Mouse (Mus musculus): ENCODE data around the gene Uba3. TPM values are rescaled to one million over a fixed set of nuclear protein-coding genes. Genes with fewer than 3 reads are reported as not detected.

Uba3 gene
- 31.3 and 38.0 TPM in 2 replicates for polyA plus RNA-seq (2015; fragmentation: Nextera tagmentation; extraction: Ambion mirVana)

DNA sequence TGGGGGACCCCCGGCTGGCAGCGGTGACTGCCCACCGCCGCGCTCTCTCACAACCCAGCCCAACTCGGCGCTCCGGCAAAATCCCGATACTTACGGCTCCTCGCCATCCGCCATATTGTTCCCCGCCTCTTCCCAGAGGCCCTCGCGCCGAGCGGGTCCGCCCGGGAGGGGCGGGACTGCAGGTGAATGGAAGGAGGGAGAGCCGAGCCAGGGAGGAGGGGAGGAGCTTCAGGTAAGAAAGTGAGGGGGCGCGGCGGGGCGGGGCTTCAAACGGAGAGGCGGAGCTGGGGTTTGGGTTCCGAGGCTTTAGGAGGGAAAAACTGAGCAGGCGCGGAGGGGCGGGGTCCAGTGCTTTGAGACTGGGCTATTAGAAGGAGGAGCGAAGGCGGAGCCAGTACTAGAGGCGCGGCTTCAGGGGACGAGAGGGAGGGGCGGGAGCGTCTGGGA, at the start of gene Uba3:
Uba3 (minus strand) TSS at position 209 of the 447 bp plus-strand sequence.
- Histone ChIP-seq H3K36me3 (peaks cover 8% of the 10 kb centered on the region), H3K9me3 (replicated peaks) (no peaks in the 10 kb centered on the region), H3K4me1 (replicated peaks) (peaks cover 52% of the 10 kb centered on the region), H3K9ac (peak within 1 kb of the TSS; percentile 98), H3K27ac (peak within 1 kb of the TSS; percentile 86), H3K4me3 (replicated peaks) (peak within 1 kb of the TSS; percentile 94), H3K4me2 (peak within 1 kb of the TSS; percentile 75), H3K27me3 (no peaks in the 10 kb centered on the region)
- WGBS (ENCODE audit: insufficient replicate concordance): 0% methylated on average over 37 of the region's 38 CpGs
- ATAC-seq (ENCODE audit: low read depth) (peak; percentile 96), DNase-seq (peak; percentile 99)

DNA sequence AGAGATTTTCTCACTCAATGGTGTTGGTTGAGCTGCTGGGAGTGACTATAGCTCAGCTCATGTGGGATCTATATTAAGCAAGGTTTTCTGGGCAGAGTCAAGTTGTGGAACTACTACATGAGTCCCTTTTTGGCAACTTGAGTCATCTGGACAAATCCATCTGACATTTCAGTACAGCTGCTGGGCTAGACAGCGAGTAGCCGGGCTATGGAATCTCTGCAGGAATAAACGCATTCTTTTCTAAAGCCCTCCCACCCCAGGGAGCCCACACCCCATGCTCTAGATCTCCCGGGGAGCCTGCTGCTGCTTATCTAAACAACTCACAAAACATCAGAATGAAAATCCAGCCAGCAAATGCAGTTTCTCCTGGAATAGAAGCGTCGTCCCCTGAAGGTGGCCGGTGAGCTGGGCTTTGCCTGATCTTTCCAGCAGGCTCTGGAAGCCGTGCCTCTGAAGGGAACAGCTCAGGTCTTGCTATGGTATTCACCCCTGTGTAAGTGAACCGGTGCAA, 47.3 kb upstream of the Uba3 start, which contains the start of gene Lmod3:
Lmod3 (minus strand) TSS at position 49 of the 511 bp plus-strand sequence.
- H3K9me3 ChIP-seq (replicated peaks): no peaks in the 10 kb centered on the region
- no peaks in the 10 kb centered on the region for H3K36me3 ChIP-seq
- no peak within 1 kb of the TSS for H3K4me3 ChIP-seq (replicated peaks)
- WGBS (ENCODE audit: insufficient replicate concordance): 34% methylated on average over 9 of the region's 9 CpGs
- H3K27ac ChIP-seq: no peak within 1 kb of the TSS
- H3K27me3 ChIP-seq: no peaks in the 10 kb centered on the region
- no peak for ATAC-seq (ENCODE audit: low read depth)
- no peak within 1 kb of the TSS for H3K4me2 ChIP-seq
- no peak for DNase-seq
- H3K9ac ChIP-seq: no peak within 1 kb of the TSS
- peaks cover 9% of the 10 kb centered on the region for H3K4me1 ChIP-seq (replicated peaks)

DNA sequence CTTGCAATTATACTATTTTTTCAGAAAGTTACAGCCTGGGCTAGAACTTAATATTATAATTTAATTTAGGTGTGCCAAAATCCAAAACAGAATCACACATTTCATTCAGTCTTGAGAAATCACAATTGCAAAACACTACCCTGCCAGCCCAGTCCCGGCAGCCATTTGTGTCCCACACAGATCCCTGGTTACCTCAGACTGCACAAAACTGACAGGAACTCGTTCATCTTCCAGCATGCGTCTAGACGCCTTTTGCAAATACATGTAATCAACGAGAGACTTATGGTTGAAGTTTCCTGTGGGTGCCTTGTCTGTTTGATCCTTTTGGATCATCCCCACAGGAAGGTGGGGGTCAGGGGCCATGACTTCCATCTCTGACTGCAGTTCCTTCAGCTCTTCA, 46.6 kb upstream of the Uba3 start:
- Histone ChIP-seq H3K4me1 (replicated peaks) (peaks cover 9% of the 10 kb centered on the region), H3K36me3 (no peaks in the 10 kb centered on the region), H3K27ac (no peak overlapping the region), H3K4me3 (replicated peaks) (no peak overlapping the region), H3K9ac (no peak overlapping the region), H3K27me3 (no peaks in the 10 kb centered on the region), H3K4me2 (no peak overlapping the region), H3K9me3 (replicated peaks) (no peaks in the 10 kb centered on the region)
- WGBS (ENCODE audit: insufficient replicate concordance): 24% methylated on average over 5 of the region's 5 CpGs
- ATAC-seq (ENCODE audit: low read depth) (no peak), DNase-seq (no peak)

DNA sequence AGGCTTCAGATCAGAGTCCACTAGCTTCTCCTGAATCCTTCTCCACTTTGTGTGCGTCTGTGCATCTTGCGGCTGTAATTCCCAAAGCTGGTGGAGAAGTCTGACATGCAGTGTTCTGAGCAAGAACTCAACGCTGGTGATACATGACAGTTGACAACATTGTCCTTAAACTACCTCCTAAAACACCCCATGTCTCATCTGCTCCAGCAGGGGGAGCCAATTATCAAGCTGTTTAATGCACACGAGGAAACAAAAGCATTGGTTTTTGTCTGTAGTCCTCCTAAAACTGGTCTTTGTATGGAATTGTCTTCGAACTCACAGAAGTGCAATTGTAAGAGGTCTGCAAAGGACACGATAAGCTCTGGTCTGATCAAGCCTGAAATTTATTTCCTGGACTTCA, 45.5 kb upstream of the Uba3 start:
- no peak overlapping the region for H3K4me2 ChIP-seq
- ATAC-seq (ENCODE audit: low read depth): no peak
- H3K9ac ChIP-seq: no peak overlapping the region
- no peaks in the 10 kb centered on the region for H3K9me3 ChIP-seq (replicated peaks)
- H3K27me3 ChIP-seq: no peaks in the 10 kb centered on the region
- 32% methylated on average over 6 of the region's 6 CpGs for WGBS (ENCODE audit: insufficient replicate concordance)
- no peaks in the 10 kb centered on the region for H3K36me3 ChIP-seq
- H3K4me1 ChIP-seq (replicated peaks): peaks cover 9% of the 10 kb centered on the region
- H3K4me3 ChIP-seq (replicated peaks): no peak overlapping the region
- DNase-seq: peak; percentile 13
- no peak overlapping the region for H3K27ac ChIP-seq

DNA sequence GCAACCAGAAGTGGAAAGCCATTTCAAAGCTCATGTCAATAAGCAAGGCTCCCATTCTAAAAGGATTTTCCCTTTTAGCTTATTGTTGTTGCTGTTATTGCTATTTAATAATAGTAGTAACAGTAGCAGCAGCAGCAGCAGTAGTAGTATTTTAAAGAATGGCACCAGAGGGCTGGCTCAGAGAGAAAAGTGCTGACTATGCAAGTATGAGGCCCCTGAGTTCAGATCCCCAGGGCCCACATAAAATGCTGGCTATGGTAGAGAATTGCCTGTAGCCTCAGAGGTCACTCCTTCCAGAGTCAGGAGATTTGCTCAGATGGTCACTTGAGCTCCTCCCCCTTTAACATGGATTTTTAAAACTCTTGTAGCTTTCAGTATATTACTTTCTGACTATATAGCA, 39.8 kb upstream of the Uba3 start:
- Histone ChIP-seq H3K4me3 (replicated peaks) (no peak overlapping the region), H3K4me1 (replicated peaks) (no peaks in the 10 kb centered on the region), H3K27ac (no peak overlapping the region), H3K9ac (no peak overlapping the region), H3K4me2 (no peak overlapping the region), H3K9me3 (replicated peaks) (no peaks in the 10 kb centered on the region), H3K36me3 (no peaks in the 10 kb centered on the region), H3K27me3 (no peaks in the 10 kb centered on the region)
- DNase-seq: no peak
- ATAC-seq (ENCODE audit: low read depth): no peak

DNA sequence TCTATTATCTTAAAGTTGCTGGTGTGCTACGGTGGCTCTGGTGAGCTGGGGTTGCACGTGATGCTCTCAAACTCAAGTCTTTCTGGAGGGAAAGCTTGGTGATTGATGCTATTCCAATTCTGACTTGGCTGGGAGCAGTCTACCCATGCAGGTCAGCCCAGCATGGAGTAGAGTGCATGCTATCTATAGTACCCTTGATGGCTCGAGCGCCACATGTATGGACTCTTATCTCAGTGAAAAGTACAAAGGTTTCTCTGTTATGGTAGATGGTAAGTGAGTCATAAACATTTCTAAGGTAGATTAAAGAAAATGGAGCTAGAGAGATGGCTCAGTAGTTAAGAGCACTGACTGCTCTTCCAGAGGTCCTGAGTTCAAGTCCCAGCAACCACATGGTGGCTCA, 37.1 kb upstream of the Uba3 start:
- no peak overlapping the region for H3K27ac ChIP-seq
- WGBS (ENCODE audit: insufficient replicate concordance): 65% methylated on average over 4 of the region's 4 CpGs
- no peak overlapping the region for H3K9ac ChIP-seq
- DNase-seq (no peak), ATAC-seq (ENCODE audit: low read depth) (no peak)
- H3K27me3 ChIP-seq: no peaks in the 10 kb centered on the region
- peaks cover 5% of the 10 kb centered on the region; the same call in 1 of the 2 replicates for H3K9me3 ChIP-seq (replicated peaks)
- no peaks in the 10 kb centered on the region for H3K36me3 ChIP-seq
- no peak overlapping the region for H3K4me2 ChIP-seq
- no peak overlapping the region for H3K4me3 ChIP-seq (replicated peaks)
- H3K4me1 ChIP-seq (replicated peaks): no peaks in the 10 kb centered on the region

DNA sequence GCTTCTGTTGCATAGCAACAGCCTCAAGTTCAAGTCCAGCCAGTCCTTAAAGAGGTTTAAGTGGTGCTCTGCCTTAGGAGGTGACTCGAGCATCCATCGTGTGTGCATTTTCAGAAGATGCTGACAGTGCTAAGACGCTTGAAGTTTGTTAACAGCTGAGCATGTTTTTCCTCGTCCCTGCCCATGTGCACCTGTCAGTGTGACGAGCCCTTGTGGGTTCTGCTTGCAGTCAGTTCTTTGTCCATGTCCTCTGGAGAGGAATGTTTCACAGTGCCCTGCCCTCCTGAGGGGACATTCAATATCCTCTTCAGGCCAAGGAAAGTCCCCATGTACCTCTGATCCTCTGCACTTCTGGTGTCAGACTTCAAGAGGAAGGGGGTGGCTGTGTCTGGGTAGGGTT, 34.6 kb upstream of the Uba3 start:
- Histone ChIP-seq H3K4me1 (replicated peaks) (no peaks in the 10 kb centered on the region), H3K4me2 (no peak overlapping the region), H3K9me3 (replicated peaks) (peaks cover 5% of the 10 kb centered on the region; the same call in 1 of the 2 replicates), H3K4me3 (replicated peaks) (no peak overlapping the region), H3K27me3 (no peaks in the 10 kb centered on the region), H3K36me3 (no peaks in the 10 kb centered on the region), H3K27ac (no peak overlapping the region), H3K9ac (no peak overlapping the region)
- DNase-seq (no peak), ATAC-seq (ENCODE audit: low read depth) (no peak)
- WGBS (ENCODE audit: insufficient replicate concordance): 71% methylated on average over 5 of the region's 5 CpGs

DNA sequence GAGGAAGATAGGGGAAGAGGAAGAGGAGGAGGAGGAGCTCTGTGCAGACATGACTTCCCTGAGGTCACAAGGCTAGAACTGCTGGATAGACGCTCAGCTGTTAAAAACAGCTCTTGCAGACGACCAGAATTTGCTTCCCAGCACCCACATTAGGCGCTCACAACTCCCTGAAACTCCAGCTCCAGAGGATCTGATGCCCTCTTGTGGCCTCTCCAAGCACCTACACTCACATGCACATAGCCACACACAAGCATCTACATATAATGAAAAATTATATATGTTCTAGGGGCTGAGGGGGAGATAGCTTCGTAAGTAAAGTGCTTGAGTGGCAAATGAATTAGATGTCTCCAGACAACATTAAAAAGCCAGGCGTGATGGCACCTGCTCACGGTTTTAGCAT, 33.9 kb upstream of the Uba3 start:
- Histone ChIP-seq H3K9ac (no peak overlapping the region), H3K9me3 (replicated peaks) (peaks cover 5% of the 10 kb centered on the region; the same call in 1 of the 2 replicates), H3K27ac (no peak overlapping the region), H3K27me3 (no peaks in the 10 kb centered on the region), H3K4me2 (no peak overlapping the region), H3K4me1 (replicated peaks) (no peaks in the 10 kb centered on the region), H3K4me3 (replicated peaks) (no peak overlapping the region), H3K36me3 (no peaks in the 10 kb centered on the region)
- 77% methylated on average over 6 of the region's 6 CpGs for WGBS (ENCODE audit: insufficient replicate concordance)
- ATAC-seq (ENCODE audit: low read depth) (no peak), DNase-seq (no peak)

DNA sequence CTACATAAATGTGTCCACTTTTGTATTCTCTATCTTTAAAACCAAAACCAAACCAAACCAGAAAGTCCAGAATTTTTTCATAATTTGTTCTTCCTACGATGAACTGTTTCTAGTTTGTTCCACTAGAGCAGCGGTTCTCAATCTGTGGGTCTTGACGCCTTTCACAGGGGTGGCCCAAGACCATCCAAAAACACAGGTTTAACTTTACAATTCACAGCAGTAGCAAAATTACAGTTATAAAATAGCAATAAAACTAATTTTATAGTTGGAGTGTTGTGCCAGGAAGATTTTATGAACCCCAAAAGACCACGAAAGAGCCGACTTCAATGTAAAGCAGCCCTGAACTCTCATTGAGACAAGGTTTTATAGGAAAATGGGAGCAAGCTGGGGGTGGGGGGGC, 30.6 kb upstream of the Uba3 start:
- no peak overlapping the region for H3K27ac ChIP-seq
- no peak overlapping the region for H3K4me2 ChIP-seq
- WGBS (ENCODE audit: insufficient replicate concordance): 79% methylated on average over 5 of the region's 5 CpGs
- H3K9me3 ChIP-seq (replicated peaks): peaks cover 5% of the 10 kb centered on the region; the same call in 1 of the 2 replicates
- H3K9ac ChIP-seq: no peak overlapping the region
- ATAC-seq (ENCODE audit: low read depth): no peak
- H3K36me3 ChIP-seq: peaks cover 20% of the 10 kb centered on the region
- no peaks in the 10 kb centered on the region for H3K27me3 ChIP-seq
- H3K4me1 ChIP-seq (replicated peaks): no peaks in the 10 kb centered on the region
- no peak for DNase-seq
- no peak overlapping the region for H3K4me3 ChIP-seq (replicated peaks)

DNA sequence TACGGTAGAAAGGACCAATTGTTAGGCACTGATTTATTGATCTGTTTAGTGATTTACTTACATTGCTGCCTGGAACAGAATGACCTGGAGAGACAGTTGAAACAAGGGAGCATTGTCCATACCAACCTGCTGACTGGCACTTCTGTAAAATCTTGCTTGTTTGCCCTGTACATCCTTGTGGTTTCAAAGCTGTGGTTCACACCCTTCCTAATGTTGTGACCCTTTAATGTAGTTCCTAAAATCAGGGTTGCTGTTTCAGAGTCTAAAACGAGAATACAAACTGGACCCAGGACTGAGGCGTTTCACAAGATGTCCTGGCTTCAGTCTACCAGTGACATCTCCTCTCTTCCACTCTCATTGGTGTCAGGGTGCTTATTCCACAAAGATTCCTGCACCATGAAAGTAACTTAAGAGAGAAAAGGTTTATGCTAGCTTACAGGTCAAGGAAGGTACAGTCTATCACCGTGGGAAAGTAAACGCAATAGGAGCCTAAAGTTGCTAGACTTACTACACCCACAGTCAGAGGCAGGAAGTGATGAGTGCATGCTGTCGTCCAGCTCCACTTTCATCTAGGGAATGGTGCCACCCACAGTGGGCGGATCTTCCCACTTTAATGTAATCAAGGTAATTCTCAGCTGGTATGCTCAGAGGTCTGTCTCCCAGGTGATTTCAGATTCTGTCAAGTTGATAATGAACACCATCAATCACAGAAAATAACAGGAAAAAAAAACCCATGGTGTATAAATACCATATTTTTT, 29.6 kb upstream of the Uba3 start:
- peaks cover 29% of the 10 kb centered on the region for H3K36me3 ChIP-seq

DNA sequence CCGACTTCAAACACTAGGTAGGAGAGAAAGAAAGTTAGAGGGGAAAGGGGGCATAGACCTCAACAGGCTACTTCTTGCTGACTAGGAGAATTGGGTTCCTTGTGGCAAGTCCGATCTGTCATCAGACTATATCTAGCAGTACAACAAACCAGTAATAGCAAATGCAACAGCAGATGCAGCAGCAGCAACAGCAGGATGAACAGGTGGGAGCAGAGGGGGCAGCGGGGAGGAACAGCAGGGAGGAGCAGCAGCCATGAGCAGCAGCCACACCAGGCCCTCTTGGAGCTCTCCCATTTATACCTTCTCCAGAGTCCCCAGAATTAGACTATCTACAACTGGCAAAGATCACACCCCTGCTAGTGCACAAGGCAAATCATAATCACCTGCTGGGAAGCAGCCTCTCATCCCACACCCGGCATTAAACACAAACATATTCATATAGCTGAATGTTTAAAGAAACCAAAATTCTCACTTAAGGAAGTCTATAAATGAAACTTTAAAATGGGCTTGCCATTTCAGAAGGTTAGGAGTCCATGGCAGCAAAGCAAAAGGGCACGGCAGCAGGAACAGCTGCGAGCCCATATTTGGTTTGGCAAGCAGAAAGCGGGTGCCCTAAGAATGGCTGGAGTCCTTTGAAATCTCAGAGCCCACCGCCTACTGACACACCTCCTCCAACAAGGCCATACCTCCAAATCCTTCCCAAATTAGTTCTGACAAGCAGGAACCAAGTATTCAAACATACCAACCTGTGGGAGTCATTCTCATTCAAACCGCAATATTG, 21.8 kb upstream of the Uba3 start:
- 86% methylated on average over 9 of the region's 9 CpGs for WGBS (ENCODE audit: insufficient replicate concordance)
- Histone ChIP-seq H3K27ac (no peak overlapping the region), H3K9me3 (replicated peaks) (no peaks in the 10 kb centered on the region), H3K4me1 (replicated peaks) (peaks cover 28% of the 10 kb centered on the region), H3K4me3 (replicated peaks) (no peak overlapping the region), H3K4me2 (no peak overlapping the region), H3K9ac (no peak overlapping the region), H3K36me3 (peaks cover 37% of the 10 kb centered on the region), H3K27me3 (no peaks in the 10 kb centered on the region)
- no peak for ATAC-seq (ENCODE audit: low read depth)
- DNase-seq: no peak

More for the DNA sequence above, 29.6 kb upstream of the Uba3 start:
- Histone ChIP-seq H3K9ac (no peak overlapping the region), H3K4me1 (replicated peaks) (no peaks in the 10 kb centered on the region), H3K4me3 (replicated peaks) (no peak overlapping the region), H3K27ac (no peak overlapping the region), H3K4me2 (no peak overlapping the region), H3K9me3 (replicated peaks) (peaks cover 5% of the 10 kb centered on the region; the same call in 1 of the 2 replicates), H3K27me3 (no peaks in the 10 kb centered on the region)
- no peak for DNase-seq
- no peak for ATAC-seq (ENCODE audit: low read depth)
- WGBS (ENCODE audit: insufficient replicate concordance): 60% methylated on average over 7 of the region's 7 CpGs
